Mouse (Mus musculus) lung, embryonic 16.5 days (tissue): ENCODE results near the gene B4galt2. TPM values are rescaled to one million over a fixed set of nuclear protein-coding genes. Genes with fewer than 3 reads are reported as not detected.

Experiments used
- ATAC-seq: fragments of 200-750 bp; cut with Nextera tagmentation; 2 replicates; pipeline ENCODE4 v1.8.0; 2017; ENCODE audit warnings: low read depth, mild to moderate bottlenecking, moderate library complexity
- H3K27ac ChIP-seq: fragments of 300-500 bp; sonication (generic); 2 replicates; pipeline ENCODE4 v1.5.1; 2014; ENCODE audit warnings: mild to moderate bottlenecking, control low read depth, low read length
- H3K27me3 ChIP-seq: fragments of 300-500 bp; sonication (generic); 2 replicates; pipeline ENCODE4 v1.6.1; 2014; ENCODE audit warnings: low read depth, low read length, mixed read lengths; ENCODE audit not compliant: control insufficient read depth, insufficient read depth
- H3K36me3 ChIP-seq: fragments of 300-500 bp; sonication (generic); 2 replicates; pipeline ENCODE4 v1.6.1; 2014; ENCODE audit warnings: low read length; ENCODE audit not compliant: control insufficient read depth, insufficient read depth
- H3K4me1 ChIP-seq: fragments of 300-500 bp; sonication (generic); replicated peaks from 2 replicates; pipeline ENCODE4 v1.6.1; 2014; ENCODE audit warnings: low read length, mixed read lengths; ENCODE audit not compliant: control insufficient read depth, insufficient read depth
- H3K4me2 ChIP-seq: fragments of 300-500 bp; sonication (generic); 2 replicates; pipeline ENCODE4 v1.6.1; 2014; ENCODE audit warnings: low read depth, low read length, control low read depth
- H3K4me3 ChIP-seq: fragments of 300-500 bp; sonication (generic); 2 replicates; pipeline ENCODE4 v1.5.1; 2014; ENCODE audit warnings: mild to moderate bottlenecking, low read length, control low read depth
- H3K9ac ChIP-seq: fragments of 300-500 bp; sonication (generic); 2 replicates; pipeline ENCODE4 v1.6.1; 2014; ENCODE audit warnings: low read length, control low read depth
- H3K9me3 ChIP-seq: fragments of 300-500 bp; sonication (generic); 2 replicates; pipeline ENCODE4 v1.6.1; 2016; ENCODE audit warnings: low read length; ENCODE audit not compliant: control insufficient read depth
- WGBS: fragments of 180-500 bp; shearing (Covaris S2); extraction: QIAGEN DNeasy Blood & Tissue Kit; methylation state at CpG from one replicate; pipeline ENCODE4 v1.1.7; 2014; 5-methylcytosine and 5-hydroxymethylcytosine counted together
- polyA plus RNA-seq: library from polyadenylated mRNA; unstranded; fragments of >200 nt; fragmentation: Nextera tagmentation; extraction: Ambion mirVana; gene quantifications from 2 replicates; pipeline ENCODE4 v1.2.1, GENCODE M21; 2015

Gene B4galt2
- polyA plus RNA-seq, 1 experiment from 2014 or later = 12.0 TPM

DNA sequence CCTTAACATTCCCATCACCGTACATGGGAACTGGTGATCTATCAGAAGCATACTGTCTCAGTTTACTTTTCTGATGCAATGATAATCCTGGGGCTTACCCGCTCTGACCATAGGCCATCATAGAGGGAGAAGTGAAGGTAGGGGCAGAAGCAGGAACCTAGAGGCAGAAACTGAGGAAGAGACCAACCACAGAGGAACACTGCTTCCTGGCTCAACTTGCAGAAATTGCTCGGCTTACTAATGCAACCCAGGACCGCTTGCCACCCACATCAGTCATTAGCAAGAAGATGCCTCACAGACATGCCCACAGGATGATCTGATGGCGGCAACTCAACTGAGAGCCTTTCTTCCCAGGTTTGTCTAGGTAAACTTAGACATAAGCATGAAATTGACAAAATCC lies 35.5 kb upstream of the B4galt2 start:
- no peak overlapping the region for H3K9ac ChIP-seq
- H3K4me2 ChIP-seq = no peak overlapping the region
- H3K4me3 ChIP-seq = no peak overlapping the region
- no peak overlapping the region for H3K27ac ChIP-seq
- no peaks in the 10 kb centered on the region for H3K9me3 ChIP-seq
- ATAC-seq = no peak
- WGBS = 72% methylated on average over 5 of the region's 5 CpGs
- no peaks in the 10 kb centered on the region for H3K27me3 ChIP-seq
- no peaks in the 10 kb centered on the region for H3K36me3 ChIP-seq
- peaks cover 13% of the 10 kb centered on the region for H3K4me1 ChIP-seq

- Histone ChIP-seq H3K4me1 (peaks cover 18% of the 10 kb centered on the region), H3K9ac (no peak overlapping the region), H3K9me3 (no peaks in the 10 kb centered on the region), H3K4me2 (no peak overlapping the region), H3K27ac (peak overlapping the region; percentile 30), H3K36me3 (no peaks in the 10 kb centered on the region), H3K27me3 (no peaks in the 10 kb centered on the region), H3K4me3 (no peak overlapping the region)
- ATAC-seq = no peak
- 45% methylated on average over 3 of the region's 3 CpGs for WGBS
These were observed 35.0 kb upstream of the B4galt2 start for GRCm38 (mm10) chr4:117918261-117918660.

GRCm38 (mm10) chr4:117917847-117918246 lies 34.6 kb upstream of the B4galt2 start:
- no peaks in the 10 kb centered on the region for H3K36me3 ChIP-seq
- no peaks in the 10 kb centered on the region for H3K9me3 ChIP-seq
- H3K4me1 ChIP-seq = peaks cover 22% of the 10 kb centered on the region
- H3K9ac ChIP-seq = no peak overlapping the region
- peak overlapping the region; percentile 24 for H3K27ac ChIP-seq
- H3K4me2 ChIP-seq = no peak overlapping the region
- ATAC-seq = no peak
- no peaks in the 10 kb centered on the region for H3K27me3 ChIP-seq
- H3K4me3 ChIP-seq = no peak overlapping the region
- 86% methylated on average over 4 of the region's 4 CpGs for WGBS

DNA sequence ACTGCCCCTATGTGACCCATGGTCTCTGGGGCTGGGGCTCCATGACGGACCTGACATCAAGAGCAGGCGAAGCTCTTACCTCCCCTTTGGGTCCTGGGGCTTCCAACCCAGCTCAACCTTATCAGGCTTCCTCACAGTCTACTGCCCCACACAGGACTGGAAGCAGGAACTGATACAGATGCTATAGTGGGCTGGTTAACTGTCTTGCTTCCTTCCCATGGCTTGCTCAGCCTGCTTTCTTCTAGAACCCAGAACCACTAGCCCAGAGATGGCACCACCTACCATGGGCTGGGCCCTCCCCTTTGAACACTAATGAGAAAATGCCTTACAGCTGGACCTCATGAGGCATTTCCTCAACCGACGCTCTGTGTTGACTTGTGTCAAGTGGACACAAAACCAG lies 34.1 kb upstream of the B4galt2 start:
- peaks cover 25% of the 10 kb centered on the region for H3K4me1 ChIP-seq
- no peak overlapping the region for H3K4me3 ChIP-seq
- H3K27me3 ChIP-seq = no peaks in the 10 kb centered on the region
- H3K27ac ChIP-seq = no peak overlapping the region
- H3K9me3 ChIP-seq = no peaks in the 10 kb centered on the region
- 79% methylated on average over 4 of the region's 4 CpGs for WGBS
- no peak for ATAC-seq
- H3K4me2 ChIP-seq = no peak overlapping the region
- no peaks in the 10 kb centered on the region for H3K36me3 ChIP-seq
- H3K9ac ChIP-seq = no peak overlapping the region

GRCm38 (mm10) chr4:117916386-117916785 lies 33.1 kb upstream of the B4galt2 start:
- WGBS = 62% methylated on average over 5 of the region's 5 CpGs
- H3K36me3 ChIP-seq = peaks cover 9% of the 10 kb centered on the region; the same call in 1 of the 2 replicates
- H3K4me1 ChIP-seq = peaks cover 27% of the 10 kb centered on the region
- no peaks in the 10 kb centered on the region for H3K9me3 ChIP-seq
- H3K4me3 ChIP-seq = no peak overlapping the region
- H3K27me3 ChIP-seq = no peaks in the 10 kb centered on the region
- ATAC-seq = no peak
- H3K4me2 ChIP-seq = no peak overlapping the region
- H3K9ac ChIP-seq = no peak overlapping the region
- H3K27ac ChIP-seq = no peak overlapping the region

DNA sequence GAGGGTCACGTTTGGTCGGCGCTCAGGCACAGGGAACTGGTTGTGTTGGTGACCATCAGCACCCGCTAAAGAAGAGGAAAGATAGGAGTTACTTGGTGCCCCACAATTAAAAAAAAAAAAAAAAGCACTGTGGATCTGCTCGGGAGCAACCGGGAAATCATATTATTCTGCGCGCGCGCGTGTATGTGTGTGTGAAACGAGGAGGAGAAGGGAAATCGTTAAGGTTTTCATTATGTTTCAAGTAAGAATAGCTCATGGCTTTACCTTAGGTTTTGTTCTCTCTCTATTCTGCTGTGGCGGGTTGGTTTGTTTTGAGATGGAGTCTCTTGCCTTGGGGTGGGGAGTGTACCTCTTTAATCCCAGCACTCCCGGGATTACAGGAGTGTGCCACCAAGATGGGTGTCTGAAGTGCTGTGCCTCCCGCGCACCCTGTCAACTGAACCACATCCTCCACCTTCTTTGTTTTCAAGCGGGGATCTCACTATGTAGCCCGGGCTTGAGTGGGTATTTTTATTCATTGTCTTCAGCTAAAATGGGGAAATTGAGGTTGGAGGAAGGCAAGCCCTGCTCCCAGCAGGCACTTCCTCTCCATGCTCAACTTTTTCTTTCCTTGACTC lies 32.3 kb upstream of the B4galt2 start:
- Histone ChIP-seq H3K9ac (peak overlapping the region; percentile 86), H3K4me1 (peaks cover 27% of the 10 kb centered on the region), H3K27me3 (no peaks in the 10 kb centered on the region), H3K4me2 (peak overlapping the region; percentile 100), H3K4me3 (peak overlapping the region; percentile 83), H3K9me3 (no peaks in the 10 kb centered on the region), H3K36me3 (peaks cover 9% of the 10 kb centered on the region; the same call in 1 of the 2 replicates), H3K27ac (no peak overlapping the region)
- no peak for ATAC-seq
- 2% methylated on average over 19 of the region's 19 CpGs for WGBS

DNA sequence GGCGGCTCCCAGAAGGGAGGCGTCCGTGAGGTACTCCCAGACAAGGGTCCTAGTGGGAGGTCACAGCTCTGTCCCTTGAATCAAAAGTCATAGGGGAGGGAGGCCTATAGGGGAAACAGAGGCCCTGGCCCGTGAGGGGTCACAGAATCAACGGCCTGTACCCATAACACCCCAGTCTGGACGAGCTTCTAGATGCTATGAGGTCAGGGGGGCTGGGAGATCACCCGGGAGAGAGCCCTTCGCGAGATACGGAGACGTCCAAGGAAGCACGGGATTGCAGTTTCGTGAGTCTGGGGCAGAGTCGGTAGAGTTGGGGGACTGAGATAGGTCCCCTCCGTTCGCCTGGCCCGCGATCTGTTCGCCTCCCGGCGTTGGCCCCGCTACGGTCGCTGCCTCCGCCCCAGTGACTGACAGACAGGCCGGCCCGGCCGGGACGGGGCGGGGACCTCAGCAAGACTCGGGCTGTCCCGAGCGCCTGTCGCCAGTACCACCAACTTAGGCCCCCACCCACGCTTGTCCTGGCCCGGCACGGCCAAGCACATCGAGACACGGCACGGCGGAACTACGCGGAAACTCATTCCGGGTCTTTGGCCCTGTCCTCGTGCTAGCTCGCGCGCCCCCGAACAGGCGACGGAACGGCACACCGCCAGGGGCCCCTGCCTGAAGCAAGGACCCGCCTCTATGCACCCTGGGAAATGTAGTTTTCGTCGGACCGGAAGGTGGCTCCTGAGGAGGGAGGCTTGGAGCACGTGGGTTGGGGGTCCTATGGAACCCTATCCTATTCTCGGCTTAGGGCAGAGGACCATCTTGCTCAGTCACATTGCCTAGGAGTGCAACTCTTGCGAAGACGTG lies 31.5 kb upstream of the B4galt2 start, which contains the start of gene Ipo13:
Gene Ipo13, minus strand, starts transcription at position 409 of the 852 bp plus-strand sequence.
- no peaks in the 10 kb centered on the region for H3K27me3 ChIP-seq
- under 1% methylated on average over 59 of the region's 61 CpGs for WGBS
- H3K27ac ChIP-seq = peak within 1 kb of the TSS; percentile 70
- peak within 1 kb of the TSS; percentile 86 for H3K9ac ChIP-seq
- peak within 1 kb of the TSS; percentile 100 for H3K4me2 ChIP-seq
- H3K4me3 ChIP-seq = peak within 1 kb of the TSS; percentile 83
- no peaks in the 10 kb centered on the region for H3K9me3 ChIP-seq
- H3K36me3 ChIP-seq = peaks cover 9% of the 10 kb centered on the region; the same call in 1 of the 2 replicates
- H3K4me1 ChIP-seq = peaks cover 27% of the 10 kb centered on the region
- ATAC-seq = peak; percentile 94

DNA sequence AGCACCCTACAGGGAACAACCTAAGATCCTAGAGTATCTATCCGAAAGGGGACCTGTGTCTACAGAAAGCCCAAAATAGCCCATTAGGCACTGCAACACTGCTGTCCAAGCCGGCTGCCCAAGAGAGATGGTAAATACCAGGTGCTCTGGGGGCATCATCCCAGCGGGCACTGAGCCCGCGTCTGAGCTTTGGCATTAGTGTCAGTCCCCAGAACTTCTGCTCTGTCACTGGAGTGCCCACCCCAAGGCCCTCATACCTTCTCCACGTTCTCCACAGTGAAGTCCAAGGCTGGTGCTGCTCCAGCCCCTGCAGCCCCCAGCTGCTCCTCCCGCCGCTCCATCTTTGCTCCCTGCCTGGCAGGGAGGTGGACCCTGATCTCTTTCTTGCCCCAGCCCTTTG lies 30.7 kb upstream of the B4galt2 start:
- peaks cover 9% of the 10 kb centered on the region; the same call in 1 of the 2 replicates for H3K36me3 ChIP-seq
- peak; percentile 2; the same call in 1 of the 2 replicates for ATAC-seq
- 16% methylated on average over 8 of the region's 8 CpGs for WGBS
- peaks cover 27% of the 10 kb centered on the region for H3K4me1 ChIP-seq
- H3K9me3 ChIP-seq = no peaks in the 10 kb centered on the region
- H3K27ac ChIP-seq = no peak overlapping the region
- H3K27me3 ChIP-seq = no peaks in the 10 kb centered on the region
- peak overlapping the region; percentile 86 for H3K9ac ChIP-seq
- H3K4me3 ChIP-seq = peak overlapping the region; percentile 83
- peak overlapping the region; percentile 100 for H3K4me2 ChIP-seq

DNA sequence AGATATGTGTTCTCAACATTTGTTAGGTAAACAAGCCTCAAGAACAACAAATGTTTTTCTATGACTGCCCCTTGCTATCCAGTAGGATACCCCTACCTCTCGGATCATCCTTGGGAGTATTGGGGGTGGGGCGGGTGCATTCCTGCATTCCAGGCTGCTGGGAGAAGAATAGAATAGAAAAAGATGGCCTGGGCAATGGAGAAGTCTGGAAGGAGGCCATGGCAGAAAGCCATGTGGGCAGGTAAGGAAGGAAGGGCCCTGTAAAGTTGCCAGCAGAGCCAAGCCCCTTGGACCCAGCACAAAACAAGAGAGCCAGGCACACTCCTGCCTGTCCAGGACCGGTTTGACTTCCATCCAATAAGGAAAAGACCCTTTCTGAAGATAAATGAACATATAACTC lies 30.1 kb upstream of the B4galt2 start:
- WGBS = 39% methylated on average over 3 of the region's 3 CpGs
- H3K9me3 ChIP-seq = no peaks in the 10 kb centered on the region
- H3K27ac ChIP-seq = no peak overlapping the region
- H3K9ac ChIP-seq = no peak overlapping the region
- peaks cover 31% of the 10 kb centered on the region for H3K4me1 ChIP-seq
- no peak for ATAC-seq
- H3K4me3 ChIP-seq = peak overlapping the region; percentile 83
- no peaks in the 10 kb centered on the region for H3K27me3 ChIP-seq
- H3K36me3 ChIP-seq = peaks cover 9% of the 10 kb centered on the region; the same call in 1 of the 2 replicates
- H3K4me2 ChIP-seq = peak overlapping the region; percentile 100
